Mouse (Mus musculus) adrenal gland, postnatal 14 days (tissue): ENCODE measurements at regions not wholly inside any gene's neighbourhood (a gene's known extent, or its start where the extent isn't known, plus 50 kb on each side); places are given as distances from the start of the nearest gene placed in this dataset.
A peak's percentile ranks its signal among the peaks of the same experiment; 100 is the strongest.
"Not testable (repeated sequence)": the region's sequence is repeated elsewhere in the genome, so short reads cannot be mapped to it uniquely, and the experiment has no call there.

Experiments
- DNase-seq: peaks from one replicate; pipeline ENCODE4 v3.0.0; 2021; ENCODE audit warnings: mixed read lengths

GRCm38 (mm10) chr13:50092537-50092936 lies 157.6 kb downstream of the Gm906 start:
- no peak for DNase-seq

GRCm38 (mm10) chr13:50064841-50065240 lies 185.3 kb downstream of the Gm906 start:
- no peak for DNase-seq

- not testable (repeated sequence) for DNase-seq
Observed at GRCm38 (mm10) chr13:50064365-50064764, 185.7 kb downstream of the Gm906 start.

GRCm38 (mm10) chr13:50059676-50060075 lies 190.4 kb downstream of the Gm906 start:
- DNase-seq = not testable (repeated sequence)

- DNase-seq = not testable (repeated sequence)
Observed at GRCm38 (mm10) chr13:50059054-50059453, 191.1 kb downstream of the Gm906 start.

GRCm38 (mm10) chr13:50051746-50052145 lies 198.4 kb downstream of the Gm906 start:
- not testable (repeated sequence) for DNase-seq

GRCm38 (mm10) chr13:50051110-50051509 lies 199.0 kb downstream of the Gm906 start:
- not testable (repeated sequence) for DNase-seq

- peak; percentile 71 for DNase-seq
Observed at GRCm38 (mm10) chr13:50031757-50032156, 218.4 kb downstream of the Gm906 start.

GRCm38 (mm10) chr13:50007730-50008129 lies 208.9 kb upstream of the Gm30302 start:
- not testable (repeated sequence) for DNase-seq

GRCm38 (mm10) chr13:49966072-49966471 lies 167.3 kb upstream of the Gm30302 start:
- not testable (repeated sequence) for DNase-seq

GRCm38 (mm10) chr13:49957993-49958681 lies 159.3 kb upstream of the Gm30302 start:
- not testable (repeated sequence) for DNase-seq

GRCm38 (mm10) chr13:49915781-49916180 lies 117.0 kb upstream of the Gm30302 start:
- DNase-seq = no peak
